Mouse (Mus musculus) 3T3-L1 (cell line): ENCODE measurements around the gene Chst8.

ENCODE experiments used
- DNase-seq: peaks from one replicate; pipeline ENCODE4 v3.0.0-alpha.2; 2015; ENCODE audit warnings: low read depth, low spot score

Chst8 gene

GRCm38 (mm10) chr7:34671911-34672310 is 140.6 kb downstream of the Chst8 start:
- peak; percentile 84 for DNase-seq

- DNase-seq, result no peak
These were observed 141.7 kb downstream of the Chst8 start for GRCm38 (mm10) chr7:34670778-34671177.

GRCm38 (mm10) chr7:34669336-34669735 is 143.2 kb downstream of the Chst8 start:
- no peak for DNase-seq

- no peak for DNase-seq
These were observed 144.6 kb downstream of the Chst8 start for GRCm38 (mm10) chr7:34667874-34668273.

- DNase-seq, result no peak
These were observed 149.4 kb downstream of the Chst8 start for GRCm38 (mm10) chr7:34663145-34663544.

GRCm38 (mm10) chr7:34662227-34662626 is 150.3 kb downstream of the Chst8 start:
- no peak for DNase-seq

GRCm38 (mm10) chr7:34659386-34660085 is 153.0 kb downstream of the Chst8 start:
- no peak for DNase-seq

GRCm38 (mm10) chr7:34656632-34657031 is 155.9 kb downstream of the Chst8 start, which contains the start of gene Kctd15:
Gene Kctd15 (minus strand): TSS chr7:34656732.
- DNase-seq, result no peak

- DNase-seq, result peak; percentile 83
These were observed 157.2 kb downstream of the Chst8 start for GRCm38 (mm10) chr7:34655086-34655839.

GRCm38 (mm10) chr7:34654441-34655085 is 157.9 kb downstream of the Chst8 start:
- DNase-seq, result peak; percentile 44

GRCm38 (mm10) chr7:34653731-34654440 is 158.6 kb downstream of the Chst8 start:
- DNase-seq, result peak; percentile 43

- DNase-seq, result peak; percentile 32
These were observed 159.6 kb downstream of the Chst8 start for GRCm38 (mm10) chr7:34652751-34653502.

- DNase-seq, result no peak
These were observed 161.1 kb downstream of the Chst8 start for GRCm38 (mm10) chr7:34651381-34651780.

- peak; percentile 15 for DNase-seq
These were observed 165.5 kb downstream of the Chst8 start for GRCm38 (mm10) chr7:34647052-34647451.

GRCm38 (mm10) chr7:34646144-34646795 is 166.2 kb downstream of the Chst8 start:
- no peak for DNase-seq

GRCm38 (mm10) chr7:34645623-34646022 is 166.9 kb downstream of the Chst8 start:
- no peak for DNase-seq

- no peak for DNase-seq
These were observed 167.9 kb downstream of the Chst8 start for GRCm38 (mm10) chr7:34644591-34644990.

- DNase-seq, result no peak
These were observed 169.2 kb downstream of the Chst8 start for GRCm38 (mm10) chr7:34643329-34643728.

GRCm38 (mm10) chr7:34641968-34642367 is 170.5 kb downstream of the Chst8 start:
- no peak for DNase-seq

GRCm38 (mm10) chr7:34639798-34640197 is 172.7 kb downstream of the Chst8 start:
- DNase-seq, result no peak

- DNase-seq, result no peak
These were observed 175.8 kb downstream of the Chst8 start for GRCm38 (mm10) chr7:34636661-34637060.
